Mouse (Mus musculus) cerebellum, adult 2 months (tissue): ENCODE results near the gene Tbc1d12.

Source experiments
- CTCF ChIP-seq: fragments of 200-500 bp; IDR thresholded peaks from 2 replicates; pipeline ENCODE4 v1.5.1; 2011; ENCODE audit warnings: low read depth, mild to moderate bottlenecking, control low read depth, low read length, moderate library complexity, borderline replicate concordance; ENCODE audit not compliant: insufficient read depth
- POLR2A ChIP-seq: fragments of 200-500 bp; IDR thresholded peaks from 2 replicates; pipeline ENCODE4 v1.6.1; 2011; ENCODE audit warnings: low read length, control low read depth, borderline replicate concordance; ENCODE audit not compliant: insufficient read depth

DNA sequence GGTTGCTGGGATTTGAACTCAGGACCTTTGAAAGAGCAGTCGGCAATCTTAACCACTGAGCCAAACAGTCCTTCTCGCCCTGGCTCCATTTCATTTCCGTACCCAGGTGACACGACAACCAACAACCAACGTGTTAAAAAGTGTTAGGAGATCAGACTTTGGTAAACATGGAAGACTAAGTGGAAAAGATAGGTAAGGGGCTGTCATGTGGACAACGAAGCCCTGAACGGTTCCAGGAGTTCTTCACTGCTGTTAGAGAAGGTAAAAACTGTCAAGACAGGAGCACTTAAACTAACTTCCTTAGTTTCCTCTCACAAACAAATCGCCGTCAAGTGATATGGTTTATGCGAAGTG, 318 bp upstream of the Tbc1d12 start:
- no peak for TF ChIP-seq CTCF
- no peak for TF ChIP-seq POLR2A
